Mouse (Mus musculus) testis, postnatal 10 days (tissue): ENCODE results near the gene Mbnl2.

Experiments
- DNase-seq: peaks from one replicate; pipeline ENCODE4 v3.0.0; 2021; ENCODE audit warnings: low spot score

Gene Mbnl2

GRCm38 (mm10) chr14:120275246-120276238 lies at the start of gene Mbnl2:
Gene Mbnl2 (plus strand): TSS chr14:120275669.
- DNase-seq = peak; percentile 95

- peak; percentile 45 for DNase-seq
Observed at GRCm38 (mm10) chr14:120232076-120232496, 43.4 kb upstream of the Mbnl2 start.

- DNase-seq = no peak
Observed at GRCm38 (mm10) chr14:120235610-120236009, 39.9 kb upstream of the Mbnl2 start.

- no peak for DNase-seq
Observed at GRCm38 (mm10) chr14:120238501-120238900, 37.0 kb upstream of the Mbnl2 start.

- no peak for DNase-seq
Observed at GRCm38 (mm10) chr14:120240209-120240608, 35.3 kb upstream of the Mbnl2 start.

- DNase-seq = no peak
Observed at GRCm38 (mm10) chr14:120242711-120243110, 32.8 kb upstream of the Mbnl2 start.

- DNase-seq = no peak
Observed at GRCm38 (mm10) chr14:120245081-120245705, 30.3 kb upstream of the Mbnl2 start.

- DNase-seq = no peak
Observed at GRCm38 (mm10) chr14:120253331-120253730, 22.1 kb upstream of the Mbnl2 start.

- no peak for DNase-seq
Observed at GRCm38 (mm10) chr14:120256146-120256545, 19.3 kb upstream of the Mbnl2 start.

GRCm38 (mm10) chr14:120256623-120257384 lies 18.7 kb upstream of the Mbnl2 start:
- no peak for DNase-seq

GRCm38 (mm10) chr14:120257483-120257882 lies 18.0 kb upstream of the Mbnl2 start:
- no peak for DNase-seq

GRCm38 (mm10) chr14:120259426-120259825 lies 16.0 kb upstream of the Mbnl2 start:
- DNase-seq = no peak

GRCm38 (mm10) chr14:120261606-120262005 lies 13.9 kb upstream of the Mbnl2 start:
- DNase-seq = no peak

GRCm38 (mm10) chr14:120262660-120263379 lies 12.6 kb upstream of the Mbnl2 start:
- DNase-seq = no peak

GRCm38 (mm10) chr14:120263380-120264135 lies 11.9 kb upstream of the Mbnl2 start:
- peak; percentile 77 for DNase-seq

- no peak for DNase-seq
Observed at GRCm38 (mm10) chr14:120265886-120266285, 9.6 kb upstream of the Mbnl2 start.

- no peak for DNase-seq
Observed at GRCm38 (mm10) chr14:120267130-120267529, 8.3 kb upstream of the Mbnl2 start.

GRCm38 (mm10) chr14:120270031-120270430 lies 5.4 kb upstream of the Mbnl2 start:
- no peak for DNase-seq

GRCm38 (mm10) chr14:120270633-120271032 lies 4.8 kb upstream of the Mbnl2 start:
- no peak for DNase-seq

GRCm38 (mm10) chr14:120271096-120271495 lies 4.4 kb upstream of the Mbnl2 start:
- DNase-seq = no peak

GRCm38 (mm10) chr14:120273766-120274165 lies 1.7 kb upstream of the Mbnl2 start:
- DNase-seq = no peak
